In genomic region chr17:69438990-69439491, GRCm38 (mm10) we compare ENCODE assay signal across 8 mouse cellular contexts. TPM values are rescaled to one million over a fixed set of nuclear protein-coding genes. Genes with fewer than 3 reads are reported as not detected.
DNase-seq lines count a peak whose midpoint lies in the region; ATAC-seq and TF ChIP-seq lines count a peak whose summit lies in the region.

Akain1 (plus strand) TSS chr17:69439326.

- H3K27me3 ChIP-seq in hindbrain, embryonic 14.5 days (ENCODE audit: control insufficient read depth, insufficient read depth, low read length): peaks cover 62% of the 10 kb centered on the region
- H3K27me3 ChIP-seq in megakaryocyte, embryonic 14.5 days (replicated peaks): peaks cover 39% of the 10 kb centered on the region

- intact Hi-C loops in left cerebral cortex, adult 2 months (cut with DNase I): no loop called here

- 0% methylated on average over 33 of the region's 44 CpGs for WGBS in hindbrain, embryonic 14.5 days

- peak; percentile 78 for ATAC-seq in activated CD4-positive, CD25-positive, alpha-beta regulatory T cell, adult 4 months
- peak; percentile 86 for ATAC-seq in hindbrain, embryonic 14.5 days (ENCODE audit: low FRiP score)

- TF ChIP-seq CTCF in left cerebral cortex, adult 2 months (IDR thresholded peaks at IDR 0.05): no peak

- H3K36me3 ChIP-seq in hindbrain, embryonic 14.5 days (replicated peaks; ENCODE audit: control insufficient read depth, insufficient read depth): no peaks in the 10 kb centered on the region
- H3K36me3 ChIP-seq in megakaryocyte, embryonic 14.5 days (replicated peaks; ENCODE audit: low read length): no peaks in the 10 kb centered on the region

- H3K9ac ChIP-seq in hindbrain, embryonic 14.5 days: peak within 1 kb of the TSS; percentile 35

- H3K9me3 ChIP-seq in hindbrain, embryonic 14.5 days (ENCODE audit: control insufficient read depth, low read length): no peaks in the 10 kb centered on the region
- H3K9me3 ChIP-seq in megakaryocyte, embryonic 14.5 days: peaks cover 8% of the 10 kb centered on the region; the same call in 1 of the 2 replicates

- H3K4me1 ChIP-seq in hindbrain, embryonic 14.5 days (replicated peaks; ENCODE audit: control insufficient read depth, insufficient read depth, low read length): no peaks in the 10 kb centered on the region; the same call in 1 of the 2 replicates
- H3K4me1 ChIP-seq in megakaryocyte, embryonic 14.5 days: peaks cover 23% of the 10 kb centered on the region

- H3K4me2 ChIP-seq in hindbrain, embryonic 14.5 days (replicated peaks): peak within 1 kb of the TSS; percentile 91

- H3K4me3 ChIP-seq in hindbrain, embryonic 14.5 days (replicated peaks; ENCODE audit: low read length): peak within 1 kb of the TSS; percentile 37
- H3K4me3 ChIP-seq in left cerebral cortex, adult 2 months: peak within 1 kb of the TSS; percentile 44
- peak within 1 kb of the TSS; percentile 89 for H3K4me3 ChIP-seq in megakaryocyte, embryonic 14.5 days (replicated peaks)

- H3K27ac ChIP-seq in hindbrain, embryonic 14.5 days: no peak within 1 kb of the TSS
- H3K27ac ChIP-seq in left cerebral cortex, adult 2 months: peak within 1 kb of the TSS; percentile 40; the same call in 1 of the 2 replicates

- DNase-seq in cerebellum, postnatal 25 days: peak; percentile 70 to 82
- peak; percentile 30 for DNase-seq in gastrocnemius, adult 18-20 months (ENCODE audit: low spot score)
- peak; percentile 74 for DNase-seq in hindbrain, embryonic 14.5 days (ENCODE audit: low spot score)
- DNase-seq in left cerebral cortex, adult 2 months (ENCODE audit: extremely low spot score in 1 of 2, low spot score in 2 of 2): peak; percentile 38 to 43
- peak; percentile 59 for DNase-seq in right cerebral cortex, postnatal 14 days
- peak; percentile 69 to 72 for DNase-seq in urinary bladder, postnatal 4 days (ENCODE audit: low spot score in 2 of 2)

RNA-seq across cellular contexts. Expression of gene Akain1, which starts in this region (rescaled TPM):
- polyA plus RNA-seq in activated CD4-positive, CD25-positive, alpha-beta regulatory T cell, adult 4 months (2017; shearing (Covaris generic)): not detected
- not detected for total RNA-seq in gastrocnemius, adult 18-20 months (2021)
- 1.6 and 2.1 TPM in 2 replicates for polyA plus RNA-seq in hindbrain, embryonic 14.5 days (2014; fragmentation: Nextera tagmentation; extraction: Ambion mirVana)
- total RNA-seq in left cerebral cortex, adult 2 months (2021): 1 to 10 TPM; 5.1 to 6.0 TPM
- not detected in 2 replicates for polyA plus RNA-seq in megakaryocyte, embryonic 14.5 days (2012; ENCODE audit: insufficient read depth, low replicate concordance)

Comparison
In these comparisons a context has a peak if more than half of its experiments do, and no peak if none do; other contexts are left out.
1. RNA of gene Akain1 (total RNA-seq): 5.1 to 6.0 TPM in left cerebral cortex, adult 2 months; not detected in gastrocnemius, adult 18-20 months; every median in the first group is over 4 times any median in the second.
2. Peak in ATAC-seq in activated CD4-positive, CD25-positive, alpha-beta regulatory T cell, adult 4 months; RNA of the gene not detected or under 1 TPM.
3. Peak in DNase-seq in gastrocnemius, adult 18-20 months; RNA of the gene not detected or under 1 TPM.
4. H3K4me3 ChIP-seq: peak in every context shown above with its lines; median percentile 89 in megakaryocyte, embryonic 14.5 days; 44 in left cerebral cortex, adult 2 months; 37 in hindbrain, embryonic 14.5 days.
5. Peak in every context shown above with its lines, with median percentiles within 50 percentile points of each other: DNase-seq.